Mouse (Mus musculus) left cerebral cortex, adult 11 months (tissue): ENCODE data around the gene Klrb1c.
"Not testable (repeated sequence)": the region's sequence is repeated elsewhere in the genome, so short reads cannot be mapped to it uniquely, and the experiment has no call there.

Source experiments
- DNase-seq: peaks from one replicate; pipeline ENCODE4 v3.0.0; 2022; ENCODE audit warnings: low spot score

Klrb1c gene

DNA sequence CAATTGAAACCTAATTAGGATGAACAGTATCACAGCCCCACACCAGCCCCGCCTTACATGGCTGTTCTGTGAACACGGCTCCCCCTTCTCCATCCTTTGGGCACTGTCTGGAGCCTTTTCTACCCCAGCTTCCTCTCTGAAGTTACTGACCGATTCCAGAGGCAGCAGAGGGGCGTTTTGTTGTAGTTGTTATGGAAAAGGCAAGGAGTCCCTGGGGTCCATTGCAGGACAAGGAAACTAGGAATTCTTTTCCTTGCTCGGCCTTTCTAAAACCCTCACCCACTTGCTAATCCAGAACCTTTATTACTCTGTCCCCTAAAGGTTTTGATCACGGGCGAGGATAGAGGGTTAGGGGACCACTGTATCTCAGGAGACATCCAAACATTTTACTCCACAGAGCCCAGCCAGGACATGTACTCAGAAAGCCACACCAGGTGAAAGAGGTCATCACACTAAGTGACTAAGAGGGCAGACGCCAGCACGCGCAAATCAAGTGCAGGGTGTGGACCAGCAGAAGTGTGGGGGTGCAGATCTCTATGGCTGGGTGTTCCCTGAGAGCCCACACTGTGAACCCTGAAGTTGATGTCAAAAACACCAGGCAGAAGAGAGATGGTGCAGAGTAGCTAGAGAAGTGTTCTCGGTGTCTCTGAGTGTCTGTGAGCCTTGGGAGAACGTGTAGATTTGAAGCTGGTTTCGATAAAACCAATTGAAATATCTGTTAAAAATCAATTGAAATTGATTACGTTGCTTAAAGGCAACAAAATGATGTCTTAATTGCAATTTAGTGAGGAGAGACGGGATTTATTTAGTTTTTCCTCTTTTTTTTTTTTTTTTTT, 9.1 kb upstream of the Klrb1c start:
- no peak for DNase-seq

DNA sequence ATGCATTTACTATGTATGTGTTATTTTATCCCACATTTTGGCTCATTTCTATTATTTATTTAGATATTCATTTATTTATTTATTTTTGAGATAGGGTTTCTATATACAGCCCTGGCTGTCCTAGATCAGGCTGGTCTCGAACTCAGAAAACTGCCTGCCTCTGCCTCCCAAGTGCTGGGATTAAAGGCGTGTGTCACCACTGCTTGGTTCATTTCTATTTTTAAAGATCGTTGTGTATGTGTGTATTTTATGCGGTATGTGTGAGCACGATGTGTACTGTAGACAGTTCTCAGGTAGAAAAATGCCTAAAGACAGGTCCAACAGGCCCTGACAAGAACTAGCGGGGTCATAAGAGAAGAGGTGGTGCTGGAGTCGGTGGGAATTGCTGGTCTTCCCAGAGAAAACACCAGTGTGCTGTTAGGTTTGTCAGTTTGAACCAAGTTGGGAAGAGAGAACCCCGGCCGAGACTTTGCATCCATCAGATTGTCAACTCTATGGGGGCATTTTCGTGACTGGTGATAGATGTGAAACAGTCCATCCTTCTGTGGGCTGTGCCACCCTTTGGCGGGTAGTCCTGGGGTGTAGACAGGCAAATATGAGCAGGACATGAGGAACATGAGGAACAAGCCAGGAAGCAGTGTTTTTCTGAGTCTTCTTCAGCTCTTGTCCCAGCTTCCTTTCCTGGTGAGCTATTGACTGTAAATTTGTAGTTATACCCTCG, 8.3 kb upstream of the Klrb1c start:
- DNase-seq, result no peak

DNA sequence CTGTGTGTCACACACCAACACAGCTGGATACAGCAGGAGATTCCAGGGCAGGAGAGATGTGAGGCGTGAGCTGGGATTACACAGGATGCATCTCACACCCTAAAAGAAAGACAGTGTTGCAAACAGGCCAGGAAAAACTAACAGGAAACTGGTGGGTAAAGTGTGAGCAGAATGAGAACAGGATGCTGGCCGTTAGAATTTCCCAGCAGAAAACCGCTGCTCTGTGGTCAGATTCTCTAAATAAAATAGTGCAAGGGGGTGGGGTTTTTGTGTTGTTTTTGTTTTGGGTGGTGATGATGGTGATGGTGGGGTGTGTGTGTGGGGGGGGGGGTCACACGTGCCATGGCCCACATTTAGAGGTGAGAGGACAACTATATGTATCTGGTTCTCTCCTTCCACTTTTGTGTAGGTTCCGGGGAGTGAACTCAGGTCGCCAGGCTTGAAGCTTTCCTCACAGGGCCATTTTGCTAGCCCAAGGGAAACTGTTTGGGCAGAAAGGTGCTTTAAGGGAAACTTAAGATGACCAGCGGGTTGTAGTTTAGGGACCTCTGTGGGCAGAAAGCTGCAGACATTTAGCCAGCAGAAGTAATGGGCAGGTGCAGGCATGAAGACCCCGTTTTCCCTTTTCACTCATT, 7.4 kb upstream of the Klrb1c start:
- no peak for DNase-seq

DNA sequence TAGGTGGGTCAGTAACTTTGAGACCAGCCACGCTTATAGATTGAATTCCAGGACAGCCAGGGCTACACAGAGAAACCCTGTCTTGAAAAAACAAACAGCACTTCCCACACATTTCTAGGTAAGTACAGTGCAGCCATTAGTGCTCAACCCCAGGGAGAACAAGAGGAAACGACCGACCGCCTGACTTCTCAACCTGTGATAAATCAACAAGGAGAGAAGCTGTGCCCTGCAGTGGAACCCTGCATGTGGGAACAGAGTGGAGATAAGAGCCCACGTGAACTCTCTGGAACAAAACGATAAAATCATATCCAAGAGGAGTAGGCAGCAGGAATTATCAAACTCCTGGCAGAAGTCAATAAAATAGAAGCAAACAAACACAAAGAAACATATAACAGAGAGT, 4.7 kb upstream of the Klrb1c start:
- no peak for DNase-seq

GRCm38 (mm10) chr6:128790491-128790994, 1.5 kb upstream of the Klrb1c start:
- DNase-seq, result not testable (repeated sequence)

DNA sequence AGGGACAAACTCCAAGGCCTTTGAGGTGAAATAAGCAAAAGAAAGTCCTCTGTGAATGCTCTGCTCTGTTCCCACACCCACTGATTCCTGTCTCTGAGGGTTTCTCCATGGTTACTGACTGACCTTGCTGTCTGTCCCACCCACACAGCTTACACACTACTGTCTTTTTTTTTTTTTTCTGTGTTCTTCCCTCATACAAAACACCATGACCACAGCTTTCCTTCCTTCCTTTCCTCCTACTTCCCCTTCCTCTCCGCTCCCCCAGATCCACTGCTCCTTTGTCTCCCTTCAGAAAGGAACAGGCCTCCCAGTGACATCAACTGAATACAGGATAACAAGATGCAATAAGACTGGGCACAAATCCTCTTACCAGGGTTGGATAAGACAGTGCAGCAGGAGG, 498 bp downstream of the Klrb1c start:
- no peak for DNase-seq

DNA sequence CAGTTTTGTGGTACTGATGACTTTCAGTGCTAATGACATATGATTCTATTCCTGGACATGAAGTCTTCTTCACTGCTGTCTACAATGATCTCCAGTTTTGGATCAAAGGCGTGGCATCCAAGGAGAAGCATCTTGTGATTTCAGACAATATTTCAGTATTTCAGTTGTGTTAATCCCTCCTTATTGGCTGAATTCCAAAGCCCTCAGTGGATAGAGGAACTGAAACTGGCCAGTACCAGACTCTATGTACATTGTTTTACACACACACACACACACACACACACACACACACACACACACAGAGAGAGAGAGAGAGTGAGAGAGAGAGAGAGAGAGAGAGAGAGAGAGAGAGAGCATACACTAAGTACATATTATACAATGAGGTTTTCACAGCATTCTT, 2.6 kb downstream of the Klrb1c start:
- not testable (repeated sequence) for DNase-seq

DNA sequence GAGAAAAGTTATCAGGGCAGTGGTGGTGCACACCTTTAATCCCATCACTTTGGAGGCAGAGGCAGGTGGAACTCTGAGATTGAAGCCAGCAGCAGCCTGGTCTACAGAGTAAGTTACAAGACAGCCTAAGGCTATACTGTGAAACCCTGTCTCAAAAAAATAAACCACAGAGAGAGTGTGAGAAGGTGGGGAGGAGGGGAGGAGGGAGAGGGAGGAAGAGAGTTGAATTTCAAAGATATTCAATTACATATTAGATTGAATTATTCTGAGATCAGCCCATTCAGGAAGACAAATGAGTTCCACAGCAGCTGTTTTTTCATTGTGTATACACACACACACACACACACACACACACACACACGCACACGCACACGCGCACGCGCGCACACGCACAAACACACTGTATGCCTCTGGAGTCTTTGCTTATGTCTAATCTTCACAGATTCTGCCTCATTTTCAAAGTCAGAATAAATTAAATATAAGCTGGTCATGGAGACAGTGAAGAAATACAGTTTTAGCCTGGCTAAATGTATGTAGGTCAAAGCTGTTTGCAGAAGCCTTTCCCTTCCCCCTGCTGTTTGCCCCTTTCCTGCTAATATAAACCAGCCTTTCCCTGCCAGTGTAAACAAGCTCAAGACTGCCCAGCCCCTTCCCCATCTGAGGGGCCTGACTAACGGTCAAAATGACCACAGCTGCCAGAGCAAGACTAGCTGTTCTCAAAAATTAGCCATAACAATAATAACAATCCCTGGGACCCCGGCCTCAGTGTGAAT, 19.3 kb downstream of the Klrb1c start:
- DNase-seq, result no peak

DNA sequence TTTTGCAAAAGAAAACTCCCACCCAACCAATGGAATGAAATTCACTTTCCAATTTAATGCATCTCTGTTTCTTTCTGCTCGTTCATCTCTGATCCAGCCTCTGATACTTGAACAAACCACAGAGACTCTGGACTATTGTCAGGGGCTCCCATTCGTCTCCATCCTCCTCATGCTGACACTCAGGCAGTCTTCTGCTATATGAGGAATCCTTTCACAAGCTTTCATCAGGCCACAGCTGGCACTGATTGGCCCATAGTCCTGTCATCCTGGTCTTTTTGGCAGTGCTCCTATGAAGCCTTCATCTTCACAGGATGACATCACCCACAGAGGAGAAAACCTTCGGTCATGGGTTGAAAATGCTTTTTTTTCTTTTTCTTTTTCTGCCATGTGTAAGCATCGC, 21.0 kb downstream of the Klrb1c start:
- no peak for DNase-seq

DNA sequence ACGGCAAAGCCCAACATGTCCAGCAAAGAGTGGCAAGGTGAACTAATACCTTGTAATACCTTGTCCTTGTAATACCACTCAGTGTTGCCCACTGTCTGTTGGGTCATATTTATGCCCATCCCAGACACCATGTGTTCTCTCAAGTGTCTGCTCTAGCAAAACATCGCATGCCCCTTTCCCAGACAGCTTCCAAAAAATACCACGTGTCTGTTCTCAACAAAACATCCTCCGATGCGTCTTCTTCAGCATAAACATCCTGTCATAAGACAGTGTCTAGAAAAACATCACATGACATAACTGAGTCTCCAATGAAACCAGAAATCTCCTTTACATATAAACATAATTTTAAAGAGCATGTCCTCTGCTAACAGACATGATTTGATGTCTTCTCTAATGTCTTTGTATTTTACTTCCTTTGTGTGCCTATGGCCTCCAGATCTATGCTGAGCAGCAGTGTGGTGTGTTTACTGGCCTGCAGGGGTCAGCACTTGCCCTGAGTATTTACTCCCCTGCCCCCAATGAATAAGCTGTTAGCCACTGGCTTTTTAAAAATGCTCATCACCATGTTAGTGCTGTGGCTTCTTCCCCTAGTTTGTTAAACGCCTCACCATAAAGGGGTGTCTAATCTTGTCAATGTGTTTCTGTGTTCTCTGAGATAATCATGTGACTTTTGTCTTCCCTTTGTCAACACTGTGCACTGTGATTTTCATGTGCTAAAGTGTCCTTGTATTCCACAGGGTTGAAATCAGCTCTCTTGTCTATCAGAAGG, 22.3 kb downstream of the Klrb1c start:
- DNase-seq, result not testable (repeated sequence)

DNA sequence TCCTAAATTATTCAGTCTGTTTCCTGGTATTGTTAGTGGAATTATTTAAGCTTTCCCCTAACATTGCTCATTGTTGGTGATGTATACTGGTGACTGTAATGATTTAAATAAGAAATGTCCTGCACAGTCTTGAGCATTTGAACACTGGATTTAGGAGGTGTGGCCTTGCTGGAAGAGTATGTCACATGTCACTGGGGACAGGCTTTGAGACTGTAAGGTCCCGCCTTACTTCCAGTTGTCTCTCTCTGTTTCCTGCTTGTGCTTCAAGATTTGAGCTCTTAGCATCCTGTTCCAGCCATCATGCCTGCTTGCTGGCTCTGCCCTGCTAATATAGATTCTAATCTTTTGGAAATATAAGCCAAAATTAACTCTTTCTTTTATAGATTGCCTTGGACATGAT, 23.8 kb downstream of the Klrb1c start:
- DNase-seq, result no peak

DNA sequence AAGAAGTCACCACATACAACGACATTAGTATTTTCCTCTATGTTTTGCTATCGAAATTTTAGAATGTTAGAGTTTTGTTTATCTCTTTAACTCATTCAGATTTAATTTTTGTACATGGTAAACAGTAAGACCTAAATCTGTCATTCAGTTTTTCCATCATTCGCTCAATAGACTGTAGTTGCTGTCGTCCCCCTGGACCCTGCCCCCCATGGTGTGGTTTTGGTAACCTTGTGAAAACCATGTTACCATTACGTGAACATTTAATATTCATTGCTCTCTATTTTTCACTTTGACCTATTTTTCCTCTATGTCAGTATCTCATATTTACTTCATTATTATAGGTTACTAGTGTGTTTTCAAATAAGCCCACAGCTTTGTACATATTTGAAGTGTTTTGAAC, 24.4 kb downstream of the Klrb1c start:
- DNase-seq, result no peak

- peak; percentile 99 for DNase-seq
Measured at GRCm38 (mm10) chr6:128763736-128764523, 25.1 kb downstream of the Klrb1c start.

DNA sequence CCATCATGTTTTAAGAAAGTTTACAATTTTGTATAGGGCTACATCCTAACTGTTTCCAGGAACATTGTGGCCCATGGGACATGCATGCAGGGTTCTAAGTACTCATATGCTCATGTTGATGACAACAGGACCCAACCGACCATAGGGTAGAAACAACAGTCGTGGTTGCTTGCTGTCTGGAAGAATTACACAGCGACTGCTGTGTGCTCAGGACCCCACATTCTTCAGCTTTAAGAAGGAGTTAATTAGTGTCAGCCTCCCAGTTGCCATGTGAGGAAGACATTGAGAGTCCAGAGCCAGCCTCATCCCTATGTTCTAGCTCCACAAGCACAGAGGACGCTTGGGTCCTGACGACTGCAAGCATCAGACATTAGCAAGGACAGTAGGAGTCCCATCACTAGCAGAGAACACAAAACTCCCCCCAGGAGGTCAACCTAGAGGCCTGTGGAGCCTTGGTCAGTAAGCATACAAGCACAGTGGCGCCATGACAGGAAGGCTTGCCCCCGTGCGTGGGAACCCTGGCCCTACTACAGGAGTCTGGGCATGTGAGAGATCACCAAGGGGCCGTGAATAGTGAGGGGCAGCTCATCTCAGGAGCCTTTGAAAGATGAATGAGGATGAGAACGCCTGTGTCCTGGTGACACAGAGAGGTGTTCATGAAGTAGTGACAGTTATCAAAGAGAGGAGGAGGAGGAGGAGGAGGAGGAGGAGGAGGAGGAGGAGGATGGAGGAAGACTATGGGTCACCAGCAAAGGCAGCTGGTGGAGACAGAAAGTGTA, 25.9 kb downstream of the Klrb1c start:
- DNase-seq, result not testable (repeated sequence)

- DNase-seq, result no peak
Measured at GRCm38 (mm10) chr6:128761144-128761540, 27.9 kb downstream of the Klrb1c start.

DNA sequence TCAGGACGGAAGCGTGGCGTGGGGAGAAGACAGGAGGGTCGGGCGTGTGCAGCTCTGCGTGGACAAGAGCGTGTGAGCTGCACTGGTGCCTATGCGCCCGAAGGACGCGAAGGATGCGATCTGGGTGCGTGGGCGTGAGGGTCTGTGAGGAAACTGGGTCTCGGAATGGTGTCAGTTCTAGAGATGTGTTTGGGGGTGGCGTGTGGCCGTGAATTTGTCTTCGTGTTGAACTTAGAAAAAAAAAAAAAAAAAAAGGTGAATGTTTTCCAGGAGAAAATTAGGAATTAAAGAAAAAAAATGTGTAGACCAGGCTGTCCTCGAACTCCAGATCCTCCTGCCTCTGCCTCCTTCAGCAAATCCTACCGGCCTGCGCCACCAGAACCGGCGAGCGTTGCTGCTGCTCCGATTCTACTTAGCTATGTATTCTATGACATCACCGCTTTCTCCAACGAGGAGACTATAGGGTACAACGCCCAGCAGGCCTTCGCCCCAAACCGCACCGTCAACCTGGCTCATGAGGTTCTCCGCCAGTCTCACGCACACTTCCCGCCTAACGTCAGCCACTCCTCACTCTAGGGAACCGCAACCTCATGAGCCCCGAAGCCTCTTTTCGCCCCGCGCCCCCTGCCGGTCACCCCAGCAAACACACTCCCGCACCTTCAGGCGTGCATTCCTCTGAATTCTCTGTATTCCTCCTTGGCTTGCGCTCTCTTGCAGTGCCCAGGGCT, 28.4 kb downstream of the Klrb1c start:
- peak; percentile 87 for DNase-seq

DNA sequence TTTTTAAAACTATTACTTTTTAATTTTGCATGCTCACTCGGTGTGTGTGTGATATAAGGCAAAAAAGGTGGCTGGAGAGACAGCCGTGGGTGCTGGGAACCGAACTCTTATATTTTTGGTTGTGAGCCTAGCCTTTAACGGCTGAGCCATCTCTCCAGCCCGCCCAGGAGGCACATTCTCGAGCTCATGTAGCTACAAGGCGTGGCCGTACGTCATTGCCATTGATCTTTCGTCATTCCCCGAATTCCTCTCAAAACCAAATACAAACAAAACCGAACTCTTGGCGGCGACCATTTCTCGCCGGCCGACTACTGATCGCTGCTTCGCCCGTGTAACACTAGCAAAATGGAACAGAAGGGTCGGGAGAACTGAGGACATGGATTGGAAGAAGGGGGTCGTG, 29.0 kb downstream of the Klrb1c start:
- peak; percentile 84 for DNase-seq

GRCm38 (mm10) chr6:128759221-128759950, 29.6 kb downstream of the Klrb1c start:
- DNase-seq, result no peak
